Mouse (Mus musculus) megakaryocyte, embryonic 14.5 days (primary cell): Measurements from ENCODE around the gene Foxd3. TPM values are rescaled to one million over a fixed set of nuclear protein-coding genes. Genes with fewer than 3 reads are reported as not detected.
A peak's percentile ranks its signal among the peaks of the same experiment; 100 is the strongest.

Source experiments
- H3K27me3 ChIP-seq: replicated peaks from 2 replicates; pipeline ENCODE3; 2012; ENCODE audit warnings: inconsistent platforms
- H3K36me3 ChIP-seq: replicated peaks from 2 replicates; pipeline ENCODE3; 2012; ENCODE audit warnings: low read length, inconsistent platforms, mixed read lengths
- H3K4me1 ChIP-seq: 2 replicates; pipeline ENCODE4 v1.6.1; 2012; ENCODE audit warnings: inconsistent platforms
- H3K4me3 ChIP-seq: replicated peaks from 2 replicates; pipeline ENCODE3; 2012; ENCODE audit warnings: moderate library complexity, mild to moderate bottlenecking, inconsistent platforms
- H3K9me3 ChIP-seq: 2 replicates; pipeline ENCODE4 v1.6.1; 2012; ENCODE audit warnings: inconsistent platforms
- FLI1 ChIP-seq: IDR thresholded peaks from 2 replicates; pipeline ENCODE4 v1.6.1; 2012; ENCODE audit warnings: low read length, inconsistent platforms, mixed read lengths
- GATA1 ChIP-seq: IDR thresholded peaks from 3 replicates; pipeline ENCODE4 v1.6.1; 2012; ENCODE audit warnings: mixed read lengths, low read length, inconsistent platforms, borderline replicate concordance
- polyA plus RNA-seq: library from polyadenylated mRNA; stranded (reverse); fragments of >175 nt; gene quantifications from 2 replicates; pipeline ENCODE4 v1.2.3, GENCODE M21; 2012; ENCODE audit warnings: low replicate concordance; ENCODE audit not compliant: insufficient read depth

The Foxd3 gene
- polyA plus RNA-seq, 1 experiment: not detected

- Histone ChIP-seq H3K4me3 (peak overlapping the region; percentile 38), H3K9me3 (peaks cover 31% of the 10 kb centered on the region), H3K27me3 (peaks cover 95% of the 10 kb centered on the region), H3K36me3 (no peaks in the 10 kb centered on the region), H3K4me1 (peaks cover 62% of the 10 kb centered on the region)
- no peak for TF ChIP-seq FLI1
- TF ChIP-seq GATA1: no peak
These were observed 1.3 kb downstream of the Foxd3 start for GRCm38 (mm10) chr4:99657430-99657820.

DNA sequence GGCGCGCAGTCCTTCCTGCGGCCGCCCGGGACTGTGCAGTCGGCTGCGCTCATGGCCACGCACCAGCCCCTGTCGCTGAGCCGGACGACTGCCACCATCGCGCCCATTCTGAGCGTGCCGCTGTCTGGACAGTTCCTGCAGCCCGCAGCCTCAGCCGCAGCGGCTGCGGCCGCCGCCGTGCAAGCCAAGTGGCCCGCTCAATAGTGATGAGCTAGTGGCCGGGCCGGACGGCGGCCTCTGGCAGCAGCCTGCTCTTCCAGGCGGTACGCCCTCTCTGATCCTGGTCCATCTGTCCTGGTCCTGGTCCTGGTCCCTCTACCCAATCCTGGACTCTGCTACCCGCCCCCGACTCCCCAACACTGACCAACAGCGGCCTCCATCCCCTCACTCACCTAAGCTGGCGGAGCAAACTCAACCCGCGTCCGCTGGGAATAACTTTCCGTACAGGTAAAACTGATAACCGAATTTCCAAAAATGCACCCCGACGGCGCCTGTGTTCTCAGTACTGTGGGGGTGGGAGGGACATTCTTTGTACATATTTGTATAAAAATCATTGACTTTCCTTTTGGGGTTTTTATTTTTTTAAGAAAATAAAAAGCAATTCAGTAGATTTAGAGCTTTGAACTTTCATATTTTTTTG, 1.9 kb downstream of the Foxd3 start:
- H3K36me3 ChIP-seq: no peaks in the 10 kb centered on the region
- TF ChIP-seq GATA1 (no peak), FLI1 (no peak)
- H3K27me3 ChIP-seq: peaks cover 95% of the 10 kb centered on the region
- peaks cover 32% of the 10 kb centered on the region for H3K9me3 ChIP-seq
- H3K4me1 ChIP-seq: peaks cover 67% of the 10 kb centered on the region
- peak overlapping the region; percentile 78 for H3K4me3 ChIP-seq

DNA sequence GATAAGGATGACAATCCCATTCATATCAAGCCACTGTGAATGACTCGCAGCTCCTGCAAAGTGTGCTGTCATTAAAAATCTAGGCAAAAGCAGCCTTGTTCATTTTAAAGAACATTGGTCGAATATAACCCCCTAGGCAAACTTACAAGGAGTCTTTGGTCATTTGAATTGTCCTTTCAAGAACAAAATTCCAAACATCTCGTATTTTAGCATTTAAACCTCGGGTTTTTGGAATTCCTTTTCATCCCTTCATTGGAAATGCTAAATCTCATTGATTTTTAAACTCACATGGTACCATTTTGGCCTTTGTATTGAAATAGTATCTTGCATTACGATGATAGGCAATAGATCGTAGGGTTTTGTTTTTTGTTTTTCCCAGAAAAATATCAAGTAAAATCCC, 2.8 kb downstream of the Foxd3 start:
- peaks cover 63% of the 10 kb centered on the region for H3K4me1 ChIP-seq
- H3K36me3 ChIP-seq: no peaks in the 10 kb centered on the region
- peaks cover 33% of the 10 kb centered on the region for H3K9me3 ChIP-seq
- no peak overlapping the region for H3K4me3 ChIP-seq
- H3K27me3 ChIP-seq: peaks cover 95% of the 10 kb centered on the region
- TF ChIP-seq GATA1 (no peak), FLI1 (no peak)

- TF ChIP-seq GATA1 (no peak), FLI1 (no peak)
- peak overlapping the region; percentile 88 for H3K4me3 ChIP-seq
- no peaks in the 10 kb centered on the region for H3K36me3 ChIP-seq
- H3K27me3 ChIP-seq: peaks cover 93% of the 10 kb centered on the region
- peaks cover 61% of the 10 kb centered on the region for H3K4me1 ChIP-seq
- H3K9me3 ChIP-seq: peaks cover 32% of the 10 kb centered on the region
These were observed 3.4 kb downstream of the Foxd3 start for GRCm38 (mm10) chr4:99659361-99660072.

- Histone ChIP-seq H3K4me3 (peak overlapping the region; percentile 88), H3K4me1 (peaks cover 57% of the 10 kb centered on the region), H3K27me3 (peaks cover 93% of the 10 kb centered on the region), H3K36me3 (no peaks in the 10 kb centered on the region), H3K9me3 (peaks cover 26% of the 10 kb centered on the region)
- TF ChIP-seq GATA1 (no peak), FLI1 (no peak)
These were observed 4.0 kb downstream of the Foxd3 start for GRCm38 (mm10) chr4:99660073-99660611.

GRCm38 (mm10) chr4:99660981-99661380, 4.9 kb downstream of the Foxd3 start:
- peak overlapping the region; percentile 46 for H3K4me3 ChIP-seq
- no peaks in the 10 kb centered on the region for H3K36me3 ChIP-seq
- peaks cover 53% of the 10 kb centered on the region for H3K4me1 ChIP-seq
- H3K9me3 ChIP-seq: peaks cover 23% of the 10 kb centered on the region
- peaks cover 92% of the 10 kb centered on the region for H3K27me3 ChIP-seq
- TF ChIP-seq FLI1 (no peak), GATA1 (no peak)

GRCm38 (mm10) chr4:99661956-99662355, 5.9 kb downstream of the Foxd3 start:
- no peak for TF ChIP-seq GATA1
- TF ChIP-seq FLI1: no peak
- Histone ChIP-seq H3K4me1 (peaks cover 44% of the 10 kb centered on the region), H3K27me3 (peaks cover 88% of the 10 kb centered on the region), H3K36me3 (no peaks in the 10 kb centered on the region), H3K9me3 (peaks cover 17% of the 10 kb centered on the region), H3K4me3 (no peak overlapping the region)

DNA sequence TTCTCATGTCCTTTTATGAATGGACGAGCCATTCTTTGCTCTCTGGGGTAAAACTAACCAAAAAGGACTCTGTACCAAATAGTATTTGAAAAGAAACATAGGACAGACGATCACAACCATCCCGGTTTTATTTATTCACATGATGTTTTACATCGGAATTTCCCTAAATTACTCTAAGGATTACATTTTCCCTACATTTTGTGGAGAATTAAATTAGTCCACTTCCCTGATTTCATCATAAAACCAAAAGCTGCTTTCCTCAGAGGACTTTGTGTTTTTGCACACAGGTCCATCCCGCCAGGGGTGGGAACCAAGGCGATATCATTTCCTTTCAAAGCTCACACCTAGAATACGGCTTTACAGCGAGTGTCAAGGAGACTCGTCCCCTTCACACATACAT, 6.3 kb downstream of the Foxd3 start:
- Histone ChIP-seq H3K36me3 (no peaks in the 10 kb centered on the region), H3K27me3 (peaks cover 85% of the 10 kb centered on the region)
- TF ChIP-seq GATA1: no peak
- no peak for TF ChIP-seq FLI1

DNA sequence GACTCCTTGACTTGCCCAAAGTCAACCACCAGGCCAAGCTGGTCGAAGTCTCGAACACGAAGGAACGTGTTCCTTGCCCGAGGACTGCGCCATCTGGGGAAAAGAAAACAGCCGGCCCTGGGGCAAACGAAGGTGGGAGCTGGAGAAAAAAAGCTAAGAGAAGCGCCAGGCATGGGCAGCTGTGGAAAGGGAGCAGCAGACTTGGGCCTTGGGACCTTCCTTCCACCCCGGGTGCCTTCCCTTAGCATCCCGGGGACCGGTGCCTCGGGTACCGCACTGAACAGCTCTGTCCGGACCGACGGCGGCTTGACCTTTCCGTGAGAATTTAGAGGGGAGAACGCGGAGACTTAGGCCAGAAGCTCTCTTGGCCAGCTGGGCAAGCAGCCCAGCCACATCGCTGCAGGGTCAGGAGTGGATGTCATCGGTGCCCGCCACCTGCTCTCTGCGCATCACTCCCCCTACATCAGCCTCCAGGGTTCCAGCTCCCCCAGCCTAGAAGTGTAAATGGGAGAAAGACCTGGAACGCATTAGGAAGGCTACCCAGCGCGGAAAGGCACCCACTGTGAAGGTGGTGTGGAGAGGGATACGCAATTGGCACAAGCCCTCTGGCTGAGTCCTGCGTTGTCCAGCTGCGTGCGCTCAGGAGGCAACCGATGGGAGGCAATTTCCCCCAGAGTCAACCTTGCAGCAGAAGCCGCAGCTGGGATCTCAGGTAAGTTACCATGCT, 6.9 kb downstream of the Foxd3 start:
- peaks cover 85% of the 10 kb centered on the region for H3K27me3 ChIP-seq

More for the DNA sequence above, 6.3 kb downstream of the Foxd3 start:
- H3K4me1 ChIP-seq: peaks cover 39% of the 10 kb centered on the region
- no peak overlapping the region for H3K4me3 ChIP-seq
- peaks cover 17% of the 10 kb centered on the region for H3K9me3 ChIP-seq

More for the DNA sequence above, 6.9 kb downstream of the Foxd3 start:
- peak overlapping the region; percentile 4 for H3K4me3 ChIP-seq
- H3K36me3 ChIP-seq: no peaks in the 10 kb centered on the region
- peaks cover 17% of the 10 kb centered on the region for H3K9me3 ChIP-seq
- TF ChIP-seq FLI1 (no peak), GATA1 (no peak)
- H3K4me1 ChIP-seq: peaks cover 33% of the 10 kb centered on the region
